Mouse (Mus musculus): Measurements from ENCODE around the gene Maz. TPM values are rescaled to one million over a fixed set of nuclear protein-coding genes. Genes with fewer than 3 reads are reported as not detected.

Maz gene
- polyA plus RNA-seq, 1 experiment from 2014 or later: 35.7 TPM

DNA sequence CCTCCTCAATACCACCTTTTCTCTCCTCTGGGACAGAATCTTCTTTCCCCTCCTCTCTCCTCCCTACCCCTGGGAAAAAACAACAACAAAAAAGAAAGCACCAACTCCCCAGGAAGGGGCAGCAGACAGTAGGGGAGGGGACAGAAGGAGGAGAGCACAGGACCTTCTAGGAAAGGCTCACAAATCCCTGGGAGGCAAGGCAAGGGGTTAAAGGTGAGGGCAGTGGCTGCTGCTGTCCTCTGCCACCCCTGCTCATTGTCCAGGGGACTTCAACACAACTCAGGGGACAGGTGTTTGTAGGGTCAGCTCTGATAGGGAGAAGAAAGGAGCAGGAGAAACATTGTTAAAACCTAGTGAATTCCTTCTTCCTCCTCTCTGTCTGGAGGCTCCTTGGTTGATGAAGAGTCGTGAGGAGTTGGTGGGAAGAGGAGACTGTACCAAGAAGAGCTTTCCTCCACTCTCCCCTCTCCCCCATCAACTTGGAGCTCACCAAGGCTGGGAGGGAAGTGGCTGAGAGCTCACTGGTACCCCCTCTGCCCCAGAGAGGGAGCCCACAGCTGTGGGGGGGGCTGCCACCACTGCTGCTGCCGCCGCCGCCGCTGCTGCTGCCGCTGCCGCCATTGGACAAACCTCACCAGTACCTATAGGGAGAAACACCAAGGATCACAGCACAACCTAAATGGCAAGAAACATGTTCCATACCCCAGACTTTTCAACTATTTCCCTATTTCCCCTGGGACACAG, 4.1 kb downstream of the Maz start:
- ATAC-seq: no peak
- Histone ChIP-seq H3K9me3 (ENCODE audit: control insufficient read depth, low read length) (no peaks in the 10 kb centered on the region), H3K4me2 (ENCODE audit: low read depth, low read length) (peak overlapping the region; percentile 92), H3K36me3 (ENCODE audit: control insufficient read depth, insufficient read depth, low read length) (peaks cover 7% of the 10 kb centered on the region), H3K4me3 (ENCODE audit: low read length) (peak overlapping the region; percentile 69; the same call in 1 of the 2 replicates), H3K27me3 (replicated peaks; ENCODE audit: control insufficient read depth, insufficient read depth, low read length) (no peaks in the 10 kb centered on the region), H3K9ac (ENCODE audit: low read depth, low read length) (peak overlapping the region; percentile 99; the same call in 1 of the 2 replicates), H3K27ac (ENCODE audit: low read length) (no peak overlapping the region), H3K4me1 (ENCODE audit: control insufficient read depth, insufficient read depth, low read length) (peaks cover 67% of the 10 kb centered on the region)
- 89% methylated on average over 6 of the region's 7 CpGs for WGBS

- H3K27me3 ChIP-seq (replicated peaks; ENCODE audit: control insufficient read depth, insufficient read depth, low read length): no peaks in the 10 kb centered on the region
- peak overlapping the region; percentile 53 for H3K4me3 ChIP-seq (ENCODE audit: low read length)
- WGBS: 41% methylated on average over 5 of the region's 5 CpGs
- H3K36me3 ChIP-seq (ENCODE audit: control insufficient read depth, insufficient read depth, low read length): peaks cover 7% of the 10 kb centered on the region
- no peak for ATAC-seq
- peak overlapping the region; percentile 71 for H3K9ac ChIP-seq (ENCODE audit: low read depth, low read length)
- H3K4me1 ChIP-seq (ENCODE audit: control insufficient read depth, insufficient read depth, low read length): peaks cover 67% of the 10 kb centered on the region
- peak overlapping the region; percentile 83 for H3K4me2 ChIP-seq (ENCODE audit: low read depth, low read length)
- H3K9me3 ChIP-seq (ENCODE audit: control insufficient read depth, low read length): no peaks in the 10 kb centered on the region
- peak overlapping the region; percentile 68 for H3K27ac ChIP-seq (ENCODE audit: low read length)
These were observed 5.0 kb downstream of the Maz start for GRCm38 (mm10) chr7:127021563-127022527.

GRCm38 (mm10) chr7:127020901-127021562, 5.8 kb downstream of the Maz start, which contains the start of the genes Gm42742 and Prrt2:
TSS of gene Gm42742 (minus strand) at chr7:127021097.
TSS of gene Prrt2 (minus strand) at chr7:127021211.
- H3K4me1 ChIP-seq (ENCODE audit: control insufficient read depth, insufficient read depth, low read length): peaks cover 67% of the 10 kb centered on the region
- WGBS: 1% methylated on average over 35 of the region's 37 CpGs
- peak within 1 kb of the TSS; percentile 83 for H3K4me2 ChIP-seq (ENCODE audit: low read depth, low read length)
- H3K9ac ChIP-seq (ENCODE audit: low read depth, low read length): peak within 1 kb of the TSS; percentile 71
- H3K4me3 ChIP-seq (ENCODE audit: low read length): peak within 1 kb of the TSS; percentile 53
- H3K9me3 ChIP-seq (ENCODE audit: control insufficient read depth, low read length): no peaks in the 10 kb centered on the region
- ATAC-seq: no peak
- peaks cover 7% of the 10 kb centered on the region for H3K36me3 ChIP-seq (ENCODE audit: control insufficient read depth, insufficient read depth, low read length)
- no peaks in the 10 kb centered on the region for H3K27me3 ChIP-seq (replicated peaks; ENCODE audit: control insufficient read depth, insufficient read depth, low read length)
- H3K27ac ChIP-seq (ENCODE audit: low read length): peak within 1 kb of the TSS; percentile 68

- H3K36me3 ChIP-seq (ENCODE audit: control insufficient read depth, insufficient read depth, low read length): peaks cover 7% of the 10 kb centered on the region
- H3K4me3 ChIP-seq (ENCODE audit: low read length): peak overlapping the region; percentile 53
- H3K27me3 ChIP-seq (replicated peaks; ENCODE audit: control insufficient read depth, insufficient read depth, low read length): no peaks in the 10 kb centered on the region
- H3K9ac ChIP-seq (ENCODE audit: low read depth, low read length): peak overlapping the region; percentile 71
- no peak for ATAC-seq
- WGBS: 31% methylated on average over 5 of the region's 5 CpGs
- peak overlapping the region; percentile 83 for H3K4me2 ChIP-seq (ENCODE audit: low read depth, low read length)
- peaks cover 72% of the 10 kb centered on the region for H3K4me1 ChIP-seq (ENCODE audit: control insufficient read depth, insufficient read depth, low read length)
- peak overlapping the region; percentile 68 for H3K27ac ChIP-seq (ENCODE audit: low read length)
- H3K9me3 ChIP-seq (ENCODE audit: control insufficient read depth, low read length): no peaks in the 10 kb centered on the region
These were observed 6.3 kb downstream of the Maz start for GRCm38 (mm10) chr7:127020491-127020890.

GRCm38 (mm10) chr7:127020031-127020430, 6.8 kb downstream of the Maz start:
- no peak for ATAC-seq
- Histone ChIP-seq H3K27ac (ENCODE audit: low read length) (peak overlapping the region; percentile 68), H3K9me3 (ENCODE audit: control insufficient read depth, low read length) (no peaks in the 10 kb centered on the region), H3K27me3 (replicated peaks; ENCODE audit: control insufficient read depth, insufficient read depth, low read length) (no peaks in the 10 kb centered on the region), H3K4me1 (ENCODE audit: control insufficient read depth, insufficient read depth, low read length) (peaks cover 77% of the 10 kb centered on the region), H3K36me3 (ENCODE audit: control insufficient read depth, insufficient read depth, low read length) (peaks cover 11% of the 10 kb centered on the region), H3K9ac (ENCODE audit: low read depth, low read length) (peak overlapping the region; percentile 71), H3K4me2 (ENCODE audit: low read depth, low read length) (peak overlapping the region; percentile 83), H3K4me3 (ENCODE audit: low read length) (peak overlapping the region; percentile 53)
- WGBS: 66% methylated on average over 3 of the region's 3 CpGs

DNA sequence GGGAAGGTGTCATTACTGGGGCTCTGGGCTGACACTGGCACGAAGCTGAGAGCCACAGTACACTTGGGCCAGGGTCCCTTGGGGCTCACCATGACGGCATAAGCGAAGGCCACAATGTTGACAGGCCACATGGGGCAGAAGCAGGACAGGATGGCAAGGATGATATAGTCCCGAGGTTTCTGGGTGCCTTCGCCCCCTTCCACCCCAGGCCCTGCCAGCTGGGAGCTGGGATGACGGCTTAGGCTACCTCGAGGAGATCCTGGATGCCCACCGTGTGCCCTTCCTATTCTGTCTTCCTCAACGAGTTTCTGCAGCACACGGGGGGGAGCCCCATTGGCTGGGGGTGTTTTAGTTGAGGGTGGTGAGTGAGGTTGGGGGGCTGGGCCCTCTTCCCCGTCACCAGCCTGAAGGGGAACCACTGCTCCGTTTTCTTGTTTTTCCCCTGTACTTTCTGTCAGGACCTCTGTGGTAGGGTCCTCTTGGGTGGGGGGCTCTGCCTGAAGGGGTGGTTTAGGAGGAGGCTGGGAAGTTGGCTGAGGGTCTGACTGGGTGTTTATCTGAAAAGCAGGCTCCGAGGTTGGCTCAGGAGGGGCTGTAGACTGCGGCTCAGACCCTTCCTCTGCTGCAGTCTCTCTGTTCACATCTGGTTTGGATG, 7.4 kb downstream of the Maz start:
- ATAC-seq: no peak
- H3K4me3 ChIP-seq (ENCODE audit: low read length): no peak overlapping the region
- H3K27ac ChIP-seq (ENCODE audit: low read length): no peak overlapping the region; the same call in 1 of the 2 replicates
- peaks cover 13% of the 10 kb centered on the region for H3K36me3 ChIP-seq (ENCODE audit: control insufficient read depth, insufficient read depth, low read length)
- peaks cover 80% of the 10 kb centered on the region for H3K4me1 ChIP-seq (ENCODE audit: control insufficient read depth, insufficient read depth, low read length)
- peak overlapping the region; percentile 71 for H3K9ac ChIP-seq (ENCODE audit: low read depth, low read length)
- peak overlapping the region; percentile 83 for H3K4me2 ChIP-seq (ENCODE audit: low read depth, low read length)
- H3K9me3 ChIP-seq (ENCODE audit: control insufficient read depth, low read length): no peaks in the 10 kb centered on the region
- 80% methylated on average over 14 of the region's 14 CpGs for WGBS
- no peaks in the 10 kb centered on the region for H3K27me3 ChIP-seq (replicated peaks; ENCODE audit: control insufficient read depth, insufficient read depth, low read length)

DNA sequence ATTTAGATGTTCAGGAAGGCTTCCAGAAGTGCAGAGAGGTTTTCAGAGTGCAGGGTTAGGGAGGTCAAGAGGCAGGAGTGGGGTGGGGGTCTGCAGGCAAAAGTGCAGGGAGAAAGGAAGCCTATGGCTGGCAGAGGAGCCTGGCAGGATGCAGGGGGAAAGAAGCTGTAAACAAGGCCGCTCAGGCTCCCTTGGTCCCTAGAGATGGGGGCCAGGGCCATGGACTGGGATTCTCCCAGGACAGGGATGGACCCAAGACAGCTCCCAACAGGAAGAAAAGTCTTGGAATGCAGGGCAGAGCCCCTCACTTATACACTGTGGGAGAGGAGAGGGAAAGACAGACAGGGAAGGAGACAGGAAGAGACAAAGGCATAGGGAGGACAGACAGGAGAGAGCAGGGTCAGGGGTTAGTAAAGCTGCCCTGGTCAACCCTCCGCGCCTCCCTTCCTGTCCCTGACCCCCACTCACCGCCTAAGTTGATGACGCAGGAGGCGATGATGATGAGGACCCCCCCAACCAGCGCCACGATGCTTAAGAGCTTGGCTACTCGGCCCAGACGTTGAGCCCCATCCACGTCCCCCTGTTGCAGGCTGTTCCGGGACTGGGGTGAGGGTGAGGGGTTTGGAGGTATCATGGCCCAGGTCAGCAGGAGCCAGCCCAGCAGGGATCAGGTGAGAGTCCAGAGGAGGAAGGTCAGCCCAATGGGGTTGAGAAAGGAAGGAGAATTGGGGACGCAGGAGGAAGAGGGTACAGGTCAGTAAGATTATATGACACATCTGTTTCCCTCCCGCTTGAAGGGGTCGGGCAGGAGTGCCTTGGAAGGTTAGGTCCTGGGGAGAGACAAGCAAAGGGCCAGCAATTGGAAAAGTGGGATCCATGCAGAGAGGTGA, 8.2 kb downstream of the Maz start:
- Histone ChIP-seq H3K4me1 (ENCODE audit: control insufficient read depth, insufficient read depth, low read length) (peaks cover 72% of the 10 kb centered on the region), H3K4me2 (ENCODE audit: low read depth, low read length) (0 out of 2 replicates have a peak overlapping the region, but pooled peaks have one; percentile 83), H3K27me3 (replicated peaks; ENCODE audit: control insufficient read depth, insufficient read depth, low read length) (no peaks in the 10 kb centered on the region), H3K4me3 (ENCODE audit: low read length) (no peak overlapping the region), H3K9me3 (ENCODE audit: control insufficient read depth, low read length) (no peaks in the 10 kb centered on the region), H3K36me3 (ENCODE audit: control insufficient read depth, insufficient read depth, low read length) (peaks cover 13% of the 10 kb centered on the region), H3K27ac (ENCODE audit: low read length) (peak overlapping the region; percentile 65), H3K9ac (ENCODE audit: low read depth, low read length) (peak overlapping the region; percentile 9; the same call in 1 of the 2 replicates)
- 66% methylated on average over 15 of the region's 15 CpGs for WGBS
- no peak for ATAC-seq

- no peak overlapping the region for H3K4me2 ChIP-seq (ENCODE audit: low read depth, low read length)
- no peaks in the 10 kb centered on the region for H3K27me3 ChIP-seq (replicated peaks; ENCODE audit: control insufficient read depth, insufficient read depth, low read length)
- H3K27ac ChIP-seq (ENCODE audit: low read length): peak overlapping the region; percentile 65
- no peak for ATAC-seq
- peaks cover 8% of the 10 kb centered on the region; the same call in 1 of the 2 replicates for H3K36me3 ChIP-seq (ENCODE audit: control insufficient read depth, insufficient read depth, low read length)
- H3K4me3 ChIP-seq (ENCODE audit: low read length): no peak overlapping the region
- H3K9ac ChIP-seq (ENCODE audit: low read depth, low read length): 0 out of 2 replicates have a peak overlapping the region, but pooled peaks have one; percentile 42
- WGBS: 38% methylated on average over 6 of the region's 6 CpGs
- peaks cover 65% of the 10 kb centered on the region for H3K4me1 ChIP-seq (ENCODE audit: control insufficient read depth, insufficient read depth, low read length)
- no peaks in the 10 kb centered on the region for H3K9me3 ChIP-seq (ENCODE audit: control insufficient read depth, low read length)
These were observed 8.9 kb downstream of the Maz start for GRCm38 (mm10) chr7:127017950-127018345.

Data from intestine, embryonic 16.5 days (tissue).